Mouse (Mus musculus) liver, embryonic 14.5 days (tissue): Measurements from ENCODE around the gene Itgb3. TPM values are rescaled to one million over a fixed set of nuclear protein-coding genes. Genes with fewer than 3 reads are reported as not detected.

Experiments
- ATAC-seq: fragments of 200-750 bp; cut with Nextera tagmentation; 2 replicates; pipeline ENCODE4 v1.8.0; 2017; ENCODE audit warnings: moderate number of reproducible peaks, mild to moderate bottlenecking, moderate library complexity; ENCODE audit not compliant: insufficient read depth
- DNase-seq, 3 experiments: peaks; one replicate each; pipeline ENCODE4 v3.0.0-alpha.2; 2012 to 2013; ENCODE audit warnings: low read depth in 3 of 3, low spot score in 3 of 3
- H3K27ac ChIP-seq: fragments of 300-500 bp; sonication (generic); 2 replicates; pipeline ENCODE4 v1.5.1; 2014; ENCODE audit warnings: moderate library complexity, mild to moderate bottlenecking, control low read depth, inconsistent platforms
- H3K27me3 ChIP-seq: fragments of 300-500 bp; sonication (generic); 2 replicates; pipeline ENCODE4 v1.6.1; 2014; ENCODE audit warnings: mild to moderate bottlenecking, low read length, moderate library complexity; ENCODE audit not compliant: control insufficient read depth, insufficient read depth
- H3K36me3 ChIP-seq: fragments of 300-500 bp; sonication (generic); replicated peaks from 2 replicates; pipeline ENCODE4 v1.6.1; 2014; ENCODE audit warnings: low read depth; ENCODE audit not compliant: control insufficient read depth, insufficient read depth
- H3K4me1 ChIP-seq, 2 experiments: fragments of 200-500 bp in 1 of 2; fragments of 300-500 bp in 1 of 2; sonication (generic) in 1 of 2; replicated peaks; 2 replicates each; pipeline ENCODE4 v1.6.1; 2012 to 2014; ENCODE audit warnings: antibody characterized with exemption in 1 of 2, inconsistent platforms in 1 of 2, low read length in 1 of 2; ENCODE audit not compliant: control insufficient read depth in 2 of 2, insufficient read depth in 2 of 2
- H3K4me2 ChIP-seq: fragments of 300-500 bp; sonication (generic); 2 replicates; pipeline ENCODE4 v1.6.1; 2014; ENCODE audit warnings: low read depth, mild to moderate bottlenecking, control low read depth, moderate library complexity
- H3K4me3 ChIP-seq, 2 experiments: fragments of 200-500 bp in 1 of 2; fragments of 300-500 bp in 1 of 2; sonication (generic) in 1 of 2; 2 replicates each; pipeline ENCODE4 v1.5.1; 2012 to 2014; ENCODE audit warnings: low read depth in 2 of 2, low read length in 2 of 2, mild to moderate bottlenecking in 2 of 2, control low read depth in 1 of 2, inconsistent platforms in 1 of 2, moderate library complexity in 1 of 2; ENCODE audit not compliant: insufficient read depth in 1 of 2
- H3K9ac ChIP-seq: fragments of 300-500 bp; sonication (generic); replicated peaks from 2 replicates; pipeline ENCODE4 v1.6.1; 2014; ENCODE audit warnings: mild to moderate bottlenecking, control low read depth, moderate library complexity
- H3K9me3 ChIP-seq: fragments of 300-500 bp; sonication (generic); 2 replicates; pipeline ENCODE4 v1.6.1; 2016; ENCODE audit warnings: low read length, mixed read lengths; ENCODE audit not compliant: control insufficient read depth
- CTCF ChIP-seq: IDR thresholded peaks from 2 replicates; pipeline ENCODE4 v1.5.1; 2016; ENCODE audit warnings: antibody characterized with exemption, low read depth, control low read depth
- EP300 ChIP-seq: IDR thresholded peaks from 2 replicates; pipeline ENCODE4 v1.6.1; 2016; ENCODE audit warnings: antibody characterized with exemption, low read depth
- WGBS: fragments of 180-500 bp; shearing (Covaris S2); extraction: QIAGEN DNeasy Blood & Tissue Kit; methylation state at CpG from one replicate; pipeline ENCODE4 v1.1.7; 2014; ENCODE audit not compliant: insufficient replicate concordance; 5-methylcytosine and 5-hydroxymethylcytosine counted together
- polyA plus RNA-seq, 2 experiments: library from polyadenylated mRNA; depleted of rRNA in 1 of 2; stranded (reverse) in 1 of 2; unstranded in 1 of 2; fragments of >200 nt; fragmentation: Nextera tagmentation in 1 of 2; extraction: Ambion mirVana in 1 of 2; gene quantifications; 2 replicates each; pipeline versions ENCODE4 v1.2.1 to v1.2.3; 2012 to 2014

Gene Itgb3
- polyA plus RNA-seq, 2 experiments = 5.7 to 11.2 TPM

GRCm38 (mm10) chr11:104604192-104604591, 3.6 kb upstream of the Itgb3 start:
- no peak for TF ChIP-seq EP300
- no peak for TF ChIP-seq CTCF
- WGBS = 62% methylated on average over 6 of the region's 6 CpGs
- no peak for ATAC-seq
- Histone ChIP-seq H3K4me2 (no peak overlapping the region), H3K27ac (no peak overlapping the region), H3K4me3 (no peak overlapping the region), H3K27me3 (peaks cover 31% of the 10 kb centered on the region), H3K4me1 (no peaks in the 10 kb centered on the region), H3K9ac (no peak overlapping the region), H3K36me3 (no peaks in the 10 kb centered on the region), H3K9me3 (no peaks in the 10 kb centered on the region)
- no peak for DNase-seq

GRCm38 (mm10) chr11:104608249-104608920, 585 bp downstream of the Itgb3 start:
- peaks cover 0 to 5% of the 10 kb centered on the region in 2 experiments; a peak in 2 of 4 replicates for H3K4me1 ChIP-seq
- DNase-seq (no peak), ATAC-seq (no peak)
- H3K9ac ChIP-seq = no peak overlapping the region
- WGBS = under 1% methylated on average over 23 of the region's 23 CpGs
- no peaks in the 10 kb centered on the region for H3K36me3 ChIP-seq
- peak overlapping the region; percentile 46 to 47 for H3K4me3 ChIP-seq
- TF ChIP-seq EP300 (no peak), CTCF (no peak)
- peak overlapping the region; percentile 62 for H3K4me2 ChIP-seq
- H3K27ac ChIP-seq = no peak overlapping the region
- H3K9me3 ChIP-seq = no peaks in the 10 kb centered on the region
- peaks cover 38% of the 10 kb centered on the region for H3K27me3 ChIP-seq

GRCm38 (mm10) chr11:104609033-104609684, 1.4 kb downstream of the Itgb3 start:
- no peak for TF ChIP-seq EP300
- no peak for TF ChIP-seq CTCF
- Histone ChIP-seq H3K4me2 (no peak overlapping the region), H3K4me3 (no peak overlapping the region), H3K4me1 (peaks cover 4 to 12% of the 10 kb centered on the region in 2 experiments; a peak in 3 of 4 replicates), H3K27me3 (peaks cover 38% of the 10 kb centered on the region), H3K9ac (no peak overlapping the region), H3K9me3 (no peaks in the 10 kb centered on the region), H3K36me3 (no peaks in the 10 kb centered on the region), H3K27ac (no peak overlapping the region)
- 8% methylated on average over 6 of the region's 6 CpGs for WGBS
- DNase-seq = no peak
- ATAC-seq = no peak

GRCm38 (mm10) chr11:104609733-104610132, 1.9 kb downstream of the Itgb3 start:
- Histone ChIP-seq H3K36me3 (no peaks in the 10 kb centered on the region), H3K9me3 (no peaks in the 10 kb centered on the region), H3K27ac (no peak overlapping the region), H3K9ac (no peak overlapping the region), H3K27me3 (peaks cover 38% of the 10 kb centered on the region), H3K4me2 (no peak overlapping the region), H3K4me1 (peaks cover 4 to 15% of the 10 kb centered on the region in 2 experiments; a peak in 3 of 4 replicates), H3K4me3 (peak overlapping the region in 1 of 2 experiments; percentile 8; a peak in 1 of 4 replicates)
- no peak for TF ChIP-seq EP300
- no peak for TF ChIP-seq CTCF
- 22% methylated on average over 4 of the region's 4 CpGs for WGBS
- DNase-seq = no peak
- no peak for ATAC-seq

- Histone ChIP-seq H3K27me3 (peaks cover 32% of the 10 kb centered on the region), H3K9me3 (no peaks in the 10 kb centered on the region), H3K27ac (no peak overlapping the region), H3K4me1 (peaks cover 4 to 24% of the 10 kb centered on the region in 2 experiments; a peak in 3 of 4 replicates), H3K4me2 (no peak overlapping the region), H3K9ac (no peak overlapping the region), H3K36me3 (no peaks in the 10 kb centered on the region), H3K4me3 (no peak overlapping the region)
- 3% methylated on average over 4 of the region's 4 CpGs for WGBS
- TF ChIP-seq EP300 = peak; percentile 46
- no peak for TF ChIP-seq CTCF
- DNase-seq (no peak), ATAC-seq (peak; percentile 47; the same call in 1 of the 2 replicates)
Measured at GRCm38 (mm10) chr11:104611579-104612151, 3.9 kb downstream of the Itgb3 start.
